Mouse (Mus musculus) kidney, postnatal 0 days (tissue): ENCODE measurements around the gene Inhbe. TPM values are rescaled to one million over a fixed set of nuclear protein-coding genes. Genes with fewer than 3 reads are reported as not detected.
A peak's percentile ranks its signal among the peaks of the same experiment; 100 is the strongest.
"Not testable (repeated sequence)": the region's sequence is repeated elsewhere in the genome, so short reads cannot be mapped to it uniquely, and the experiment has no call there.

ENCODE experiments used
- ATAC-seq: fragments of 200-750 bp; cut with Nextera tagmentation; replicated peaks from 2 replicates; pipeline ENCODE4 v1.8.0; 2017; ENCODE audit warnings: low read depth, moderate number of reproducible peaks, moderate TSS enrichment, moderate library complexity; ENCODE audit not compliant: low FRiP score
- DNase-seq: peaks from one replicate; pipeline ENCODE4 v3.0.0-alpha.2; 2016; ENCODE audit warnings: low spot score
- H3K27ac ChIP-seq: fragments of 300-500 bp; sonication (generic); 2 replicates; pipeline ENCODE4 v1.5.1; 2014; ENCODE audit warnings: mild to moderate bottlenecking
- H3K27me3 ChIP-seq: fragments of 300-500 bp; sonication (generic); 2 replicates; pipeline ENCODE4 v1.6.1; 2014; ENCODE audit warnings: low read length, mixed read lengths; ENCODE audit not compliant: insufficient read depth
- H3K36me3 ChIP-seq: fragments of 300-500 bp; sonication (generic); 2 replicates; pipeline ENCODE4 v1.6.1; 2014; ENCODE audit warnings: low read length, mixed read lengths; ENCODE audit not compliant: insufficient read depth
- H3K4me1 ChIP-seq: fragments of 300-500 bp; sonication (generic); replicated peaks from 2 replicates; pipeline ENCODE4 v1.6.1; 2014; ENCODE audit warnings: antibody characterized with exemption, low read length, mixed read lengths; ENCODE audit not compliant: insufficient read depth
- H3K4me2 ChIP-seq: fragments of 300-500 bp; sonication (generic); 2 replicates; pipeline ENCODE4 v1.6.1; 2014; ENCODE audit warnings: mild to moderate bottlenecking, low read length, moderate library complexity, mixed read lengths
- H3K4me3 ChIP-seq: fragments of 300-500 bp; sonication (generic); replicated peaks from 2 replicates; pipeline ENCODE4 v1.5.1; 2014; ENCODE audit warnings: low read depth, low read length
- H3K9ac ChIP-seq: fragments of 300-500 bp; sonication (generic); 2 replicates; pipeline ENCODE4 v1.6.1; 2014; ENCODE audit warnings: low read depth, low read length
- H3K9me3 ChIP-seq: fragments of 300-500 bp; sonication (generic); replicated peaks from 2 replicates; pipeline ENCODE4 v1.6.1; 2016; ENCODE audit warnings: low read length, inconsistent platforms, mixed read lengths
- CTCF ChIP-seq: IDR thresholded peaks from 2 replicates; pipeline ENCODE4 v1.5.1; 2016; ENCODE audit warnings: antibody characterized with exemption, low read depth, mild to moderate bottlenecking, moderate library complexity
- WGBS: fragments of 180-500 bp; shearing (Covaris S2); extraction: QIAGEN DNeasy Blood & Tissue Kit; methylation state at CpG from one replicate; pipeline ENCODE4 v1.1.7; 2014; 5-methylcytosine and 5-hydroxymethylcytosine counted together
- polyA plus RNA-seq: library from polyadenylated mRNA; unstranded; fragments of >200 nt; fragmentation: Nextera tagmentation; extraction: Ambion mirVana; gene quantifications from 2 replicates; pipeline ENCODE4 v1.2.1, GENCODE M21; 2015

Gene Inhbe
- polyA plus RNA-seq, 1 experiment from 2014 or later, result not detected

GRCm38 (mm10) chr10:127312356-127312676 lies 41.9 kb downstream of the Inhbe start:
- 0% methylated on average over 4 of the region's 4 CpGs for WGBS
- H3K27me3 ChIP-seq, result no peaks in the 10 kb centered on the region
- peak; percentile 45 for ATAC-seq
- H3K36me3 ChIP-seq, result peaks cover 14% of the 10 kb centered on the region
- no peaks in the 10 kb centered on the region for H3K9me3 ChIP-seq
- TF ChIP-seq CTCF, result peak; percentile 89
- peak overlapping the region; percentile 58 for H3K4me2 ChIP-seq
- H3K9ac ChIP-seq, result no peak overlapping the region
- peak overlapping the region; percentile 73 for H3K27ac ChIP-seq
- DNase-seq, result peak; percentile 91
- H3K4me1 ChIP-seq, result peaks cover 6% of the 10 kb centered on the region; the same call in 1 of the 2 replicates
- peak overlapping the region; percentile 82 for H3K4me3 ChIP-seq

DNA sequence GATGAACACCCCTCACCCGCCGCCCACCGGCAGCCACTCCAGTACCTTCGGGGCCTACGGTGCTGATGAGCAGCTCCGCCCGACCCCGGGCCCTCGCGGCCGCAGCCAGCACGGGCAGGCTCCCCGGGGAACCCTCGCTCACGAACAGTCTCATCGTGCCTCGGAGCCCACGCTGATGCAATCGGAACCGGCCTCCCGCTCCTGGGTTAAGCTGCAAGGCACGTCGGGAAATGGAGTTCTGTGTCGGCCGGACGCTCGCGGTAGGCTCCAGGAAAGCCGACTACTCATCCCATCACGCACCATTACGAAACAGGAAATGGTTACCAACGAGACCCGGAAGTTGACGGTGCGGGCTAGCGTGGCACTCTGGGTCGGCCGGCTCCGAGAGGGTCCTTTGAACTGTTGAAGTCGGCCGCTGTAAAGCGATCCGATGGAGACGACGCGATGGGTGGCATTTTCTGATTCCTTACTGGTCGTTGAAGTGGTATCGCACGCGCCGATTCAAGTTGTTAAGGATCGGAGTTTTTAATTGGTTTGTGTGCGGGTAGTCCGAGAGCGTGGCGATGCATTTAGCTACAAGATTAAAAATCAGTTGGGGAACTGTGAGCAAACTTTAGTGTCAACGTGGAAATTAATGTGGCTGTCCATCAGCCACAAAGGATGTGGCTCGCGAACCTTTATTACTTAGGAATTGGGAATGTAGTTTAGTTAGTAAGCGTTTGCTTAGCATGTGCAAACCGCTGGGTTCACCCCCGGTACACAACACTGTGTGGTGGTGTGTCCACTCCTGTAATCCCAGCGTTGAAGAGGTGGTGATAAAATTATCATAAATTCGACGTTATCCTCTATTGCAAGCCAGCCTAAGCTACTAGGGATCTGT lies 42.5 kb downstream of the Inhbe start, which contains the start of gene Mars:
TSS of gene Mars (minus strand) at position 311 of the 880 bp plus-strand sequence.
- Histone ChIP-seq H3K27ac (peak within 1 kb of the TSS; percentile 73), H3K9me3 (no peaks in the 10 kb centered on the region), H3K4me2 (peak within 1 kb of the TSS; percentile 58), H3K27me3 (no peaks in the 10 kb centered on the region), H3K4me3 (peak within 1 kb of the TSS; percentile 82), H3K36me3 (peaks cover 16% of the 10 kb centered on the region), H3K4me1 (peaks cover 6% of the 10 kb centered on the region; the same call in 1 of the 2 replicates), H3K9ac (peak within 1 kb of the TSS; percentile 83)
- 0 out of 2 replicates have a peak, but pooled peaks have one; percentile 4 for TF ChIP-seq CTCF
- ATAC-seq, result peak; percentile 94
- WGBS, result under 1% methylated on average over 65 of the region's 65 CpGs
- peak; percentile 99 for DNase-seq

- WGBS, result 32% methylated on average over 23 of the region's 23 CpGs
- Histone ChIP-seq H3K9ac (peak overlapping the region; percentile 83), H3K9me3 (no peaks in the 10 kb centered on the region), H3K27me3 (no peaks in the 10 kb centered on the region), H3K36me3 (peaks cover 22% of the 10 kb centered on the region), H3K4me2 (peak overlapping the region; percentile 58), H3K27ac (peak overlapping the region; percentile 73), H3K4me3 (peak overlapping the region; percentile 82), H3K4me1 (peaks cover 6% of the 10 kb centered on the region; the same call in 1 of the 2 replicates)
- DNase-seq (peak; percentile 80), ATAC-seq (peak; percentile 79)
- TF ChIP-seq CTCF, result no peak
Observed at GRCm38 (mm10) chr10:127310523-127311475, 43.4 kb downstream of the Inhbe start.

DNA sequence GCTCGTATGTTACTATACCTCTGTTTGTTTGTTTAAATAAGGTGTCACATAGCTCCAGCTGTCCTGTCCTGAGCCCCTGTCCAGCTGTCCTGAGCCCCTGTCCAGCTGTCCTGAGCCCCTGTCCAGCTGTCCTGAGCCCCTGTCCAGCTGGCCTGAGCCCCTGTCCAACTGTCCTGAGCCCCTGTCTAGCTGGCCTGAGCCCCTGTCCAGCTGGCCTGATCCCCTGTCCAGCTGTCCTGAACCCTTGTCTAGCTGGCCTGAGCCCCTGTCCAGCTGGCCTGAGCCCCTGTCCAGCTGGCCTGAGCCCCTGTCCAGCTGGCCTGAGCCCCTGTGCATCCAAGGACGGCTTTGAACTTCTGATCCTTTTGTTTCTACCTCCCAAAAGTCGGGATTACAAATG lies 45.0 kb downstream of the Inhbe start:
- not testable (repeated sequence) for DNase-seq, H3K27ac ChIP-seq, ATAC-seq, H3K4me3 ChIP-seq, H3K9ac ChIP-seq, H3K4me1 ChIP-seq, H3K9me3 ChIP-seq, H3K27me3 ChIP-seq, H3K4me2 ChIP-seq
- H3K36me3 ChIP-seq, result peaks cover 33% of the 10 kb centered on the region
- WGBS, result 85% methylated on average over 3 of the region's 3 CpGs

GRCm38 (mm10) chr10:127303136-127303535 lies 51.1 kb downstream of the Inhbe start:
- 94% methylated on average over 11 of the region's 11 CpGs for WGBS
- no peak for DNase-seq
- H3K36me3 ChIP-seq, result peaks cover 65% of the 10 kb centered on the region
- H3K9ac ChIP-seq, result no peak overlapping the region
- H3K27ac ChIP-seq, result no peak overlapping the region
- no peaks in the 10 kb centered on the region for H3K4me1 ChIP-seq
- no peak overlapping the region for H3K4me2 ChIP-seq
- ATAC-seq, result no peak
- H3K4me3 ChIP-seq, result no peak overlapping the region
- no peak for TF ChIP-seq CTCF
- H3K27me3 ChIP-seq, result no peaks in the 10 kb centered on the region
- no peaks in the 10 kb centered on the region for H3K9me3 ChIP-seq

- H3K9ac ChIP-seq, result no peak overlapping the region
- H3K36me3 ChIP-seq, result peaks cover 69% of the 10 kb centered on the region
- WGBS, result 94% methylated on average over 6 of the region's 6 CpGs
- no peaks in the 10 kb centered on the region for H3K27me3 ChIP-seq
- H3K4me1 ChIP-seq, result no peaks in the 10 kb centered on the region
- H3K27ac ChIP-seq, result no peak overlapping the region
- H3K4me3 ChIP-seq, result no peak overlapping the region
- no peak overlapping the region for H3K4me2 ChIP-seq
- ATAC-seq (no peak), DNase-seq (no peak)
- H3K9me3 ChIP-seq, result no peaks in the 10 kb centered on the region
- TF ChIP-seq CTCF, result no peak
Observed at GRCm38 (mm10) chr10:127300361-127300760, 53.9 kb downstream of the Inhbe start.

Other genes starting within 250 kb of the Inhbe start
- gene Os9, start 233.3 kb downstream of the Inhbe start, polyA plus RNA-seq, result 107 and 114 TPM in 2 replicates
- 15.0 and 16.4 TPM in 2 replicates for gene B4galnt1, start 189.2 kb downstream of the Inhbe start, polyA plus RNA-seq
- gene Slc26a10, start 173.8 kb downstream of the Inhbe start, polyA plus RNA-seq, result 2.8 and 3.1 TPM in 2 replicates
- gene Arhgef25, start 164.3 kb downstream of the Inhbe start, polyA plus RNA-seq, result 27.9 and 29.0 TPM in 2 replicates
- 83.3 and 85.1 TPM in 2 replicates for gene Dtx3, start 158.7 kb downstream of the Inhbe start, polyA plus RNA-seq
- 45.0 and 50.1 TPM in 2 replicates for gene Pip4k2c, start 142.8 kb downstream of the Inhbe start, polyA plus RNA-seq
- 0.28 and 0.47 TPM in 2 replicates for gene Kif5a, start 91.1 kb downstream of the Inhbe start, polyA plus RNA-seq
- gene Dctn2, start 88.0 kb downstream of the Inhbe start, polyA plus RNA-seq, result 177 and 190 TPM in 2 replicates
- 10.5 and 10.7 TPM in 2 replicates for gene Mbd6, start 65.4 kb downstream of the Inhbe start, polyA plus RNA-seq
- 99.1 and 103 TPM in 2 replicates for gene Mars, start 42.6 kb downstream of the Inhbe start, polyA plus RNA-seq
- gene Arhgap9, start 32.4 kb downstream of the Inhbe start, polyA plus RNA-seq, result 3.7 and 3.8 TPM in 2 replicates
- gene Gli1, start 12.4 kb downstream of the Inhbe start, polyA plus RNA-seq, result 3.3 and 4.1 TPM in 2 replicates
- 0.14 and 0.23 TPM in 2 replicates for gene Inhbc, start 16.0 kb upstream of the Inhbe start, polyA plus RNA-seq
- gene R3hdm2, start 25.9 kb upstream of the Inhbe start, polyA plus RNA-seq, result 33.1 and 34.4 TPM in 2 replicates
- 0.16 and 0.31 TPM in 2 replicates for gene Stac3, start 147.3 kb upstream of the Inhbe start, polyA plus RNA-seq
- 57.8 and 63.2 TPM in 2 replicates for gene Ndufa4l2, start 160.6 kb upstream of the Inhbe start, polyA plus RNA-seq
- gene Shmt2, start 168.0 kb upstream of the Inhbe start, polyA plus RNA-seq, result 71.1 and 76.0 TPM in 2 replicates
- 0.93 and 1.1 TPM in 2 replicates for gene Nxph4, start 180.1 kb upstream of the Inhbe start, polyA plus RNA-seq